Mouse (Mus musculus): ENCODE data around the gene Ifitm5.

DNA sequence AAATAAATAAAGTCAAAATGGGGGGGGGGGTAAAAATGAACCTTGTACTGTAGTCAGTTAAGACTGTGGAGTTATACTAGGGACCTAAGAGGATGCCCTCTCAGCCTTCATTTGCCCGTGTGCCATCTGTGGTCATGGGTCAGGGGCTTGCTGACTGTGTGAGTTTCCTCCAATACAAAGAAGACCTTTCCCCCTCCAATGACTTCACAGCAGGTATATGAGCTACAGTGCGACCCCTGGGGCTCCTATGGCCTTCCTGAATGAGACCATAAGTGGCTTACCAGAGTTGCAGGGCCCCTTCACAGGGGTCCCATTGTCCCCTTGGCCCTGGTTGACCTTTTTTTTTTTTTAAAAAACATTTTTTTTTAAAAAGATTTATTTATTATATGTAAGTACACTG, 11.3 kb upstream of the Ifitm5 start:
- TF ChIP-seq POLR2A (IDR thresholded peaks at IDR 0.05; ENCODE audit: borderline replicate concordance, insufficient read depth, low read length): no peak
- no peak for TF ChIP-seq CTCF (IDR thresholded peaks at IDR 0.05; ENCODE audit: borderline replicate concordance, insufficient read depth, low read depth, low read length)
